Mouse (Mus musculus) spleen, adult 2 months (tissue): ENCODE results near the gene Ezh1.

ENCODE experiments used
- CTCF ChIP-seq: fragments of 200-500 bp; IDR thresholded peaks from 2 replicates; pipeline ENCODE4 v1.5.1; 2011; ENCODE audit warnings: mild to moderate bottlenecking, inconsistent platforms; ENCODE audit not compliant: insufficient read depth, insufficient read length, insufficient replicate concordance; ENCODE audit errors: extremely low read depth
- POLR2A ChIP-seq: fragments of 200-500 bp; IDR thresholded peaks from 2 replicates; pipeline ENCODE4 v1.6.1; 2011; ENCODE audit warnings: low read depth, low read length, inconsistent platforms

DNA sequence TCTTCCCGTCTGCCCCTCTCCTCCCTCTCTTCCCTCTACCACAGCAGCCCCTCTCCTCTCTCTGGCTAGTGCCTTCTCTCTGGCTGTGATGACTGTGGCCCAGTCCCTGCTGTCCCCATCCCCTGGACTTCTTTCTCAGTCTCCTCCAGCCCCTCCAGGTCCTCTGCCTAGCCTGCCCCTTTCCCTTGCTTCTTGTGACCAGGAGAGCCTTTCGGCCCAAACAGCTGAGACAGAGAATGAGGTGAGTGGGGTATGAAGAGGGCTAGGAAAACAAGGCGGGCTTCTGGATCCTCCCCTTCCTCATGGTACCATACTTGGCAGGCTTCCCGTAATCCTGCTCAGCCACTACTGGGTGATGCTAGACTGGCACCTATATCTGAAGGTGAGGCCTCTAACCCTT lies 49.0 kb upstream of the Ezh1 start:
- no peak for TF ChIP-seq POLR2A
- no peak for TF ChIP-seq CTCF
